Mouse (Mus musculus) megakaryocyte, embryonic 14.5 days (primary cell): ENCODE measurements around the gene Rnase2a.

Experiments
- FLI1 ChIP-seq: IDR thresholded peaks from 2 replicates; pipeline ENCODE4 v1.6.1; 2012; ENCODE audit warnings: low read length, inconsistent platforms, mixed read lengths
- GATA1 ChIP-seq: IDR thresholded peaks from 3 replicates; pipeline ENCODE4 v1.6.1; 2012; ENCODE audit warnings: mixed read lengths, low read length, inconsistent platforms, borderline replicate concordance

DNA sequence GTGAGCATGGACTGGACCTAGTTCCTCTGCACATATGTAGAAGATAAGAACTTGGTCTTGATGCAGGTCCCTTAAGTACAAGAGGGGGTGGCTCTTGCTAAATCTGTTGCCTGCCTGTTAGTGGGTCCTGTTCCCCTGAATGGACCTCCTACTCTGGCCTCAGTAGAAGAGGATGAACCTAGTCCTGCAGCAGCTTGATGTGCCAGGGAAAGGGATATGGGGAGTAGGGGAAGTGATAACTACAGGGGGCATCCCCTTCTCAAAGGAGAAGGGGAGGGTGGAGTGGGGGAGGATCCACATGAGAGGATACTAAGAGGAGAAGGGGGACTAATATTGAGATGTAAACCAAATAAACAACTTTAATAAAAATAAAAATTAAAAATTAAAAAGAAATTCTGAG, 6.5 kb upstream of the Rnase2a start:
- TF ChIP-seq GATA1, result no peak
- no peak for TF ChIP-seq FLI1
